Mouse (Mus musculus) adrenal gland, adult 18-20 months (tissue): ENCODE results near the gene Sept8. TPM values are rescaled to one million over a fixed set of nuclear protein-coding genes. Genes with fewer than 3 reads are reported as not detected.
A peak's percentile ranks its signal among the peaks of the same experiment; 100 is the strongest.

Experiments used
- DNase-seq, 2 experiments: peaks; one replicate each; pipeline ENCODE4 v3.0.0; 2021 to 2022; ENCODE audit warnings: low spot score in 2 of 2
- total RNA-seq, 2 experiments: library from RNA; stranded (reverse); gene quantifications; 1 replicate in 1 of 2; 2 replicates in 1 of 2; pipeline ENCODE4 v1.2.3; 2021

Sept8 gene
- total RNA-seq, 2 experiments from 2014 or later, result 28.9 to 32.1 TPM

DNA sequence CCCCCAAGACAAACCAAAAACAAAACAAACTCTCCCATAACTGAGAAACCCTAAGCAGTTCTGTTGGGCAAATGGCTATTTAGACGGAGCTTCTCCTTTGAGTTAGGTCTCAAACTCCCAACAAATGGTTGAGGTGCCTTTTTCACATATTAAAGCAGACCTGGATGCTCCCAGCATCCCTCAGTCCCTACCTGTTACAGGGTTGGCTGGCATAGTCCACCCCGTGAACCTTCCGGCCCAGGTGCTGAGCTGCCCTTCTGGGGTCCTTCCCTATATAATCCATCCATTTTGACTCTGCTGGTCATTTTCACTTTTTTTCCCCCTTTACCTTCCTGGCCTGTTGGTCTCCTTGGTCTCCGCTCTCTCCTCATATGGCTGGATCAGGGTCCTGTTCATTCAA is 47.6 kb downstream of the Sept8 start:
- no peak for DNase-seq

DNA sequence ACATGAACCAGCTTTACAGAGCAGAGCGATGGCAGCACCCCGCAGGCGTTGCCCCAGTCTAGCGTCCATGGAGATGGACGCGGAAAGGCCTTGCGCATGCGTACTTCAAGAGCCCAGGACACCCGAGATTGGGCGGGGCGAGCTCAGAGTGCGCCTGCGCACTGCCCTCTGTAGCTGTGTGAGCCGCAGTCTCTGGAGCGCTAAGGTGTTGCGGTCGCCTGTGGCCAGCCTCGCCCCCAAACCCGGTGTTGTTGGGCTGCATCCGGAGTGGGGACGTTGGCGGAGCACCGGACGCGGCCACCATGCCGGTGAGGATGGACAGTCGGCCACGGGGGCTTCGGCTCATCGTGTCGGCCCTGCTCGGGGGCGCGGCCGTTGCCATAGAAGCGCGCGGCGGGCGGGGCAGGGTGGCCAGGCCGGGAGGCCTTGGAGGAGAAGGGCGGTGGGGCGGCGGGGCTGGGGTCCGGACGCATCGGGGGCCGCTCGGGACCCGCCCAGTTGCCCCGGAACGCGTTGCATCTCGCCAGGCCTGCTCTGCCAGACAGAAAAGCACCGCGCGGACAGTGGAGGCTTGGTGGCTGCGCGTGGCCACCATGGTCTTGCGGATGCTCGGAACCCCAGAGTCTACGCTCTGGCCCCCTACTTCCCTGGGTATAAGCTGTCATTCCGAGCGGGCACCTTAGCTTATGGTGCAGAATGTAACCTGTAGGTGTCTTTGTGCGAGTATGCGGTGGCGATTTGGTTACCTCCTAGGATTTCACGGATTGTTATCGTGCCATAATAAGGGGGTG is 48.4 kb downstream of the Sept8 start, which contains the start of gene Kif3a:
Gene Kif3a, plus strand, starts transcription at position 156 of the 791 bp plus-strand sequence.
- peak; percentile 93 to 95 for DNase-seq

DNA sequence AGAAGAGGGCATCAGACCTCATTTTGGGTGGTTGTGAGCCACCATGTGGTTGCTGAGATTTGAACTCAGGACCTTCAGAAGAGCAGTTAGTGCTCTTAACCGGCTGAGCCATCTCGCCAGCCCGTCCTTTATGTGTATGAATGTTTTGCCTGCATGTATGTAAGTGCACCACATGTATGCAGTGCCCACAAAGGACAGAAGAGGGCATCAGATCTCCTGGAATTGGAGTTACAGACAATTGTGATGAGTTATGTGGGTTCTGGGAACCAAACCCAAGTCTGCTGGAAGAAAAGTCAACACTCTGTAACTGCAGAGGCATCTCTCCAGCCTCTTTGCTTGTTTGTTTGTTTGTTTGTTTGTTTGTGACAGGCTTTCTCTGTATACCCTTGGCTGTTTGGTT is 61.5 kb downstream of the Sept8 start:
- DNase-seq, result no peak

DNA sequence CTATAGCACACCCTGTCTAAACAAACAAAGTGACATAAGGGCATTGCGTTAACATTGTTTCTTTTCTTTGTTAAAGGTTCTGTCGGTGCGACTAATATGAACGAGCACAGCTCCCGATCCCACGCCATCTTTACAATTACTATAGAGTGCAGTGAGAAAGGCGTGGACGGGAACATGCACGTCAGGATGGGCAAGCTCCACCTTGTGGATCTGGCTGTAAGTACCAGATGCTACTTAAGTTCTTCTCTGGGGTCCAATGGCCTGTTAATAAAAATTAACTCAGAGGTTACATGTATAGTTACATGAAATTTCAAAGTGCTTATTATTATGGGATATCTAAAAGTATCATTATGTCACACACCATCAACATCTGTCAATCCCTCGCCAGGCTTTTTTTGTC is 64.1 kb downstream of the Sept8 start:
- no peak for DNase-seq

DNA sequence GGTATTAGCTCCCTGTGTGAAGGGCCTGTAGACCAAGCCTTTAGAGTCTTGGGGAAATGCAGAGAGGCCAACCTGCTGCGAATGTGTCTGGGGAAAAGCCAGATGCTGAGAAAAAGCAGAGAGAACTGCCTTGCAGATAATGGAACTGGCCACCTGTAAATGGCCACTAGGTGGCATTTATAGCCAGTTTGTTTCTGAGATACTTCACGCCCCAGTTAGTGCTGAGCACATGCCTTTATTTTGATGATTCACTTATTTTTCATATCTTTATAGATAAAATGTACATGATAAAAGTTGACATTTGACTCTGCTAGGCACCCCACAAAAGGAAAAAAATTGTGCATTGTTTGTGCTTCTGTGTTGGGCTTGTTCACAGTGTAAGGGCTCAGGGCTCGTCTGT is 65.8 kb downstream of the Sept8 start:
- DNase-seq, result no peak

DNA sequence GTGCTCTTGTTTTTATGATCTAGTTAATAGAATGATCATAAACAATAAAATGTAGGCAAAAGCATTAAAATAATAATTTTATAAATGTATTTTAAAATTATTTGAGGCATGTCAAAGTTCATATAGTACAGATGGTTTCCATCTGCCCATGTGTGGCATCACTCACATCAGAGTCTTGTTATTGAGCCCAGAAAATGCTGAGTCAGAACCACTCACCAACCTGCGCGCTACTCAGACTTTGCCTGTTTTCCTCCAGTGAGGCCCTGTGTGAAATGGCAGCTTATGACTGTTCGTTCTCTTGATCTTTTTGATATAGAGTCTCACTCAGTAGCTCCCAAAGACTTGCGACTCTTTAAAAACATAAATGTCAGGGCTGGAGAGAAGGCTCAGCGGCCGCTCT is 66.5 kb downstream of the Sept8 start:
- DNase-seq, result no peak

DNA sequence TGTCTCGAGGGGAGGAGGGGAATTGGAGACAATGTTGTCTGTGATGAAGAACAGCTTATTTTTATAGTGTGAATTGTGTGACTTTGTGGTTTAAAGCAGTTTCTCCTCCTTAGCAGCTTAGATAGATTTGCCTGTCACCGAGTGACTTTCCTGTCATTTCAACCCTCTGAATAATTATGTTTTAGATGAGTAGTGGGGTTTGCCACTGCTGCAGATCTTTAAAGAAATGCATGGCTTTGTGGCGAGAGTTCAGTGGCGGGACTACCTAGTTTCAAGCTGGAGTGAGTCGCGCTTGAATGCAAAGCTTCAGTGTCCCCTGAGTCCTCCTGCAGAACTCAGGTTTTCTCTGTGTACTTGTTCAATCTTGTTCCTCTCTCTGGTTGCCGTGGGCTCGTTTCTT is 69.2 kb downstream of the Sept8 start:
- DNase-seq, result no peak

DNA sequence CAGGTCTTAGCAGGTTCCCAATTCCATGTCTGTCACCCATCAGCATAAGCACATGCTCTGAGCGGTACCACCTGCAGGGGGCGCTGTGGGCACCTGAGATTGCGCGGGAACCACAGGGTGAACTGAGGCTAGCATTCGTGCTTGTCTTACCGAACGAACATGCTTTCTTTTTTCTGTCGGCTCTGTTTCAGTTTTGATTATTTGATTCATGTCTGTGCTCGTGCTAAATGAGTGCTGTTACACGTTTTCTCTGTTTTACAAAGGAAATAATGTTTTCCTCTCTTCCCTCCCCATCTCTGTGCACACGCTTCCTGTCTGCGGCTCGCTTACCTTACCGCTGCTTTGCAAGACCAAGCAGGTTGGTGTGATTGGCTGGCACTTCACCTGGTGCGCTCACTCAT is 71.3 kb downstream of the Sept8 start:
- DNase-seq, result peak in 1 of 2 experiments; percentile 42

DNA sequence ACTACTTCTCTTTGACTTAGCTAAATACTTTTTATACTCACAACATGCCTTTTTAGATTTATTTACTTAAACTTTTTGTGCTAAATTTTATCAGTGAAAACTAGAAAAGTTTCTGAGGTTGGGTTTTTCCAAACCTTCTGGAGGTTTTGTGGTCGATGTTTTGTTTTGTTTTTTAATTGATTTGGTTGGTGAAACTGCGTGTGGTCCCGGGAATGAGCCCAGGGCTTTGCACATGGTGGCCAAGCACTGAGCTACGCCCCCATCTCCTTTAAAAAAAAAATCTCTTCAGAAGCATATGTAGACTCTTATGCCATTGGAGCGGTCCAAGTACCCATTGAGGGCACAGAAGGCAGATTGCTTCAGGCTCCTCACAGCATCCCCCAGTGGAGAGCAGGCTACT is 72.1 kb downstream of the Sept8 start:
- DNase-seq, result no peak

Other genes with a start within 250 kb of the Sept8 start
- 100 to 1,000 TPM; 272 to 274 TPM for gene Hspa4, start 218.8 kb upstream of the Sept8 start, total RNA-seq
- 10 to 100 TPM; 10.8 to 11.1 TPM for gene Zcchc10, start 194.6 kb upstream of the Sept8 start, total RNA-seq
- gene Aff4, start 168.4 kb upstream of the Sept8 start, total RNA-seq, result 100 to 1,000 TPM; 194 TPM
- gene Leap2, start 96.1 kb upstream of the Sept8 start, total RNA-seq, result not detected
- 1,000 to 10,000 TPM; 1,110 to 1,480 TPM for gene Uqcrq, start 88.4 kb upstream of the Sept8 start, total RNA-seq
- gene Gdf9, start 88.2 kb upstream of the Sept8 start, total RNA-seq, result 1 to 10 TPM; 4.3 to 6.0 TPM
- gene Gm10447, start 62.1 kb upstream of the Sept8 start, total RNA-seq, result under 1 TPM in 1 of 2 experiments, not detected in 1; 0.27 TPM
- gene Shroom1, start 62.1 kb upstream of the Sept8 start, total RNA-seq, result 10 to 100 TPM in 1 of 2 experiments, 1 to 10 TPM in 1; 3.7 to 10.9 TPM
- not detected for gene Gm9837, start 48.8 kb upstream of the Sept8 start, total RNA-seq
- gene Gm9945, start 39.1 kb upstream of the Sept8 start, total RNA-seq, result not detected
- gene Sowaha, start 39.0 kb upstream of the Sept8 start, total RNA-seq, result under 1 TPM; 0.19 to 0.30 TPM
- gene Kif3a, start 48.1 kb downstream of the Sept8 start, total RNA-seq, result 10 to 100 TPM; 23.2 to 25.9 TPM
- not detected for gene Il4, start 99.4 kb downstream of the Sept8 start, total RNA-seq
- not detected for gene Il13, start 115.4 kb downstream of the Sept8 start, total RNA-seq
- 10 to 100 TPM in 1 of 2 experiments, 1 to 10 TPM in 1; 8.3 to 12.0 TPM for gene Rad50, start 188.1 kb downstream of the Sept8 start, total RNA-seq
- gene Il5, start 201.5 kb downstream of the Sept8 start, total RNA-seq, result not detected